Mouse (Mus musculus) hindbrain, embryonic 14.5 days (tissue): ENCODE data around the gene Ube2h. TPM values are rescaled to one million over a fixed set of nuclear protein-coding genes. Genes with fewer than 3 reads are reported as not detected.

Experiments
- ATAC-seq: fragments of 200-750 bp; cut with Nextera tagmentation; 2 replicates; pipeline ENCODE4 v1.8.0; 2017; ENCODE audit warnings: moderate number of reproducible peaks, mild to moderate bottlenecking, moderate TSS enrichment, moderate library complexity; ENCODE audit not compliant: low FRiP score
- DNase-seq: peaks from one replicate; pipeline ENCODE4 v3.0.0-alpha.2; 2015; ENCODE audit warnings: low spot score
- H3K27ac ChIP-seq: fragments of 300-500 bp; sonication (generic); 2 replicates; pipeline ENCODE4 v1.5.1; 2014; ENCODE audit warnings: mild to moderate bottlenecking, moderate library complexity
- H3K27me3 ChIP-seq: fragments of 300-500 bp; sonication (generic); 2 replicates; pipeline ENCODE4 v1.6.1; 2014; ENCODE audit warnings: mild to moderate bottlenecking, low read length, mixed read lengths; ENCODE audit not compliant: control insufficient read depth, insufficient read depth
- H3K36me3 ChIP-seq: fragments of 300-500 bp; sonication (generic); replicated peaks from 2 replicates; pipeline ENCODE4 v1.6.1; 2014; ENCODE audit not compliant: control insufficient read depth, insufficient read depth
- H3K4me1 ChIP-seq: fragments of 300-500 bp; sonication (generic); replicated peaks from 2 replicates; pipeline ENCODE4 v1.6.1; 2014; ENCODE audit warnings: antibody characterized with exemption, low read length, mixed read lengths; ENCODE audit not compliant: control insufficient read depth, insufficient read depth
- H3K4me2 ChIP-seq: fragments of 300-500 bp; sonication (generic); replicated peaks from 2 replicates; pipeline ENCODE4 v1.6.1; 2014; ENCODE audit warnings: mild to moderate bottlenecking, moderate library complexity
- H3K4me3 ChIP-seq: fragments of 300-500 bp; sonication (generic); replicated peaks from 2 replicates; pipeline ENCODE4 v1.5.1; 2014; ENCODE audit warnings: mild to moderate bottlenecking, low read length
- H3K9ac ChIP-seq: fragments of 300-500 bp; sonication (generic); 2 replicates; pipeline ENCODE4 v1.6.1; 2014
- H3K9me3 ChIP-seq: fragments of 300-500 bp; sonication (generic); 2 replicates; pipeline ENCODE4 v1.6.1; 2016; ENCODE audit warnings: low read length; ENCODE audit not compliant: control insufficient read depth
- WGBS: fragments of 180-500 bp; shearing (Covaris S2); extraction: QIAGEN DNeasy Blood & Tissue Kit; methylation state at CpG from one replicate; pipeline ENCODE4 v1.1.7; 2014; 5-methylcytosine and 5-hydroxymethylcytosine counted together
- polyA plus RNA-seq: library from polyadenylated mRNA; unstranded; fragments of >200 nt; fragmentation: Nextera tagmentation; extraction: Ambion mirVana; gene quantifications from 2 replicates; pipeline ENCODE4 v1.2.1, GENCODE M21; 2014

The Ube2h gene
- polyA plus RNA-seq, 1 experiment from 2014 or later: 69.4 TPM

DNA sequence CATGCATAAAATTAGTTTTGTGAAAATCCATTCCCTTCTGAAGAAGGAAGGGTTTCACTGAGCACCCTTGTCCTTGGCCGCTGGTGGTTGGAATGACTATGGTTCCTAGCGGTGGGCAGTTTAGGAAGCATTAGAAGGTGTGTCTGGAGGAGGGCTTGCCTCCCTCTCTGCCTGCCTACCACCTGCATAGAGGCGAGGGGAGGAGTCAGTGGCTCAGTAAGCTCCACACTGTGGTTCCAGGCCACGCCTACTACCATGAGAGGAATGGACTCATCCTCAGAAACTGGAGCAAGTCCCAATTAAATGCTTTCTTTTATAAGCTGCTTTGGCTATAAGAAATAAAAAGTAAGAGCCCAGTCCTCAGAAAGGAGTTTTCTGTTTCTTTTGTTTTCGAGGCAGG, 76.0 kb downstream of the Ube2h start:
- Histone ChIP-seq H3K4me1 (no peaks in the 10 kb centered on the region), H3K9me3 (no peaks in the 10 kb centered on the region), H3K27me3 (no peaks in the 10 kb centered on the region), H3K27ac (no peak overlapping the region), H3K4me2 (no peak overlapping the region), H3K9ac (no peak overlapping the region), H3K36me3 (peaks cover 21% of the 10 kb centered on the region), H3K4me3 (no peak overlapping the region)
- no peak for ATAC-seq
- no peak for DNase-seq
- WGBS: 66% methylated on average over 5 of the region's 5 CpGs

DNA sequence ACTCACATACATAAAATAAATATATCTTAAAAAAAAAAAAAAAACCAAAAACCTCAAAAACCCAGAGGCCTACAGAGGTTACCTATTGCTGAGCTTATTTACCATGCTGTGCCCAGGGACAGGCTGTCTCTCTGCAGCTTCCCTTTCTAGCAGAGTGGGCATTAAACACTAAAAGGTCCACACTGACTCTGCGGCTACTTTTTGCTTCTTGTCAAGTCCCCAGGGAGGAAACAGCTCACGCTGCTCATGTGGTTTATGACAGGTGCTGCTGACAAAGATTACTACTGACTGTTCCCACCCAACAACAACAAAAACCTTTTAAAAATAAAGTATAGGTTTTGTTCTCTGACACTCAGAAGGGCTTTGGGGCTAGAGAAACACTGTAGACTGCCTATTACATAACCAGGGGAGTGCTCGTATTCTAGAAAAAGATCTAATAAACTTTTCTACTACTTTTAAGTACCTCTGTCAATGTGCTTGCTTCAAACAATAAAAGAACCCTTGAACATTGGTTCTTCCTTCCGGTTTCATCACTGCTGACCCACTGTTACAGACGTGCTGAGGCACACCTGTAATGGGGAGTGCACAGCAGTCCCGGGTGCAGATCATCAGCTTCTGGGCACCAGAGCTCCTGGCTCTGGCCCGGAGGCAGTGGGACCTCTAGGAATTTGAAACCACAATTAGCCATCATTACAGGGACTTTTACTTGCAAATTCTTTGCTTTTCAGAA, 77.2 kb downstream of the Ube2h start:
- no peak overlapping the region for H3K27ac ChIP-seq
- H3K4me1 ChIP-seq: no peaks in the 10 kb centered on the region
- peaks cover 15% of the 10 kb centered on the region; the same call in 1 of the 2 replicates for H3K36me3 ChIP-seq
- H3K9me3 ChIP-seq: no peaks in the 10 kb centered on the region
- no peak for DNase-seq
- no peak overlapping the region for H3K4me2 ChIP-seq
- 90% methylated on average over 7 of the region's 7 CpGs for WGBS
- ATAC-seq: no peak
- no peaks in the 10 kb centered on the region for H3K27me3 ChIP-seq
- H3K4me3 ChIP-seq: no peak overlapping the region
- no peak overlapping the region for H3K9ac ChIP-seq

DNA sequence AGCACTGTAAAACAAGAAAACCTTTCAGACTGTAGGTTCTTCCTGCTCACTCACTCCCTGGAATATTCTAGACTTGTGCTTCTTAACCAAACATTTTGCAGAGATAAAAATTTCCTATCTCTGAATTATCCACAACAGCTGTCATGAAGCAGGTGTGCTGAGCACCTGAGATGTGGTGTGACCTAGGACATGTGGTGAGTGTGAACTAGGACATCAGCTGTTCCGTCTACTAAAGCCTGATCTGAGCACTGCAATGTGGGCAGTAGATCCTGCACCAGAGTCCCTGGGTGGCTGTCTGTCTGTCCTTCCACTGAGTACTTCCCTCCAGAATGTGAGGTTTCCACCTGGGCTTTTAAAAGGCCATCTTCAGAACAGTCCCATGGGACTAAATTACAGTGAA, 79.6 kb downstream of the Ube2h start:
- DNase-seq (no peak), ATAC-seq (no peak)
- Histone ChIP-seq H3K27ac (no peak overlapping the region), H3K27me3 (no peaks in the 10 kb centered on the region), H3K4me3 (no peak overlapping the region), H3K4me1 (no peaks in the 10 kb centered on the region), H3K9me3 (no peaks in the 10 kb centered on the region), H3K9ac (no peak overlapping the region), H3K4me2 (no peak overlapping the region), H3K36me3 (peaks cover 27% of the 10 kb centered on the region)
- 93% methylated on average over 1 of the region's 1 CpGs for WGBS

DNA sequence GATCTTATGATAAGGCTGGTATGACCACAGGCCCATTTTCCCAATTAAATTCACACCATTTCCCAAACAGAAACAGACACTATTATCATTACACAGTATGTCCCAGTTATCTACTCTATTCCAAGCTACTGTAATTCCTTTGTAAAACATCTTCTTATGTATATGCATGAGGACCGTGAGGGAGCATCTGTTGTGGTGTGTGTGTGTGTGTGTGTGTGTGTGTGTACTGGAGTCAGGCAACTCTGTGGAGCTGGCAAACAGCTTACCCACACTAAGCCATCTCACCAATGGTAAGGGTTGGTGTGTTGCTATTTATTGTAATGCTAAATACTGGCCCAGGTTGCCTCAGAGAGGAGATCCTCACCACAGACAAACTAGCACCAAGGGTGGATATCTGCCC, 82.0 kb downstream of the Ube2h start:
- no peak overlapping the region for H3K4me3 ChIP-seq
- no peak for DNase-seq
- no peak overlapping the region for H3K27ac ChIP-seq
- H3K4me1 ChIP-seq: no peaks in the 10 kb centered on the region
- peaks cover 44% of the 10 kb centered on the region for H3K36me3 ChIP-seq
- WGBS: 61% methylated on average over 1 of the region's 1 CpGs
- H3K4me2 ChIP-seq: no peak overlapping the region
- no peaks in the 10 kb centered on the region for H3K27me3 ChIP-seq
- no peak overlapping the region for H3K9ac ChIP-seq
- H3K9me3 ChIP-seq: no peaks in the 10 kb centered on the region
- no peak for ATAC-seq

DNA sequence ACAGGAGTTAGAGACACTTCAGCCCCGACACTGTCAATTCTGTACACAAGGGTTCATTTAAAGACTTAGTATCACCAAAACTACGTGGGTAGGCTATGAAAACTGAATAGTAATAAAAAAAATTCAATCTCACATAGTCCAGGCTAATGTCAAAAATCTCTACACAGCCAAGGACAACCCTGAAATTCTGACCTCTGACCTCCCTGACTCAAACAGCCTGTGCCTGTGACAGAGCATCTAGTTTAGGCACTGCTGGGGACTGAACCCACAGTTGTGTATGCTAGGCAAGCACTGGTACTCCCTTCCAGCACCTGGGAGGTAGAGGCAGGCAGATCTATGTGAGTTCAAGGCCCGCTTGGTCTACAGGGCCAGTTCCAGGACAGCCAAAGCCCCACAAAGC, 86.8 kb downstream of the Ube2h start:
- ATAC-seq: no peak
- Histone ChIP-seq H3K9me3 (no peaks in the 10 kb centered on the region), H3K4me2 (no peak overlapping the region), H3K4me3 (no peak overlapping the region), H3K9ac (no peak overlapping the region), H3K36me3 (peaks cover 37% of the 10 kb centered on the region), H3K27me3 (no peaks in the 10 kb centered on the region), H3K27ac (no peak overlapping the region), H3K4me1 (no peaks in the 10 kb centered on the region)
- DNase-seq: no peak
- WGBS: 92% methylated on average over 3 of the region's 3 CpGs

DNA sequence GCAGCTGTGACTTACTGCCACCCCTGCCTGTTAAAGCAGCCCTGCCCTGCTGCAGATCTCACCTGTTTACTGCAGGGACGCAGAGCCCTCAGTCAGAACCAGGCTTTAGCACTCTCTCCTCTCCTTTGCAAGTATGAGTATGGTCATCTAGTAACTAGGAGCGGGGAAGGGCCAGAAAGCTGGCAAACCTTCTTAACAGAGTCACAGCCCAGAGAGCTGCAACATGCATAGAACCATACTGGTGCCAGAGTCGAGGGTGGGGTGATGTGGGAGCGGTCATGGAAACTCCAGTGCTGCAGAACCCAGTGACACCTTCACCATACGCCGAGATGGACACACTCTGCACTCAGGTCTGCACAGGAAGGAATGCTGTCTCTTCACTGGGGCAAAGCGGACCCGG, 91.9 kb downstream of the Ube2h start:
- Histone ChIP-seq H3K4me3 (no peak overlapping the region), H3K4me1 (no peaks in the 10 kb centered on the region), H3K9me3 (no peaks in the 10 kb centered on the region), H3K27ac (no peak overlapping the region), H3K27me3 (no peaks in the 10 kb centered on the region), H3K4me2 (no peak overlapping the region), H3K9ac (no peak overlapping the region), H3K36me3 (peaks cover 9% of the 10 kb centered on the region)
- 96% methylated on average over 8 of the region's 8 CpGs for WGBS
- ATAC-seq: no peak
- DNase-seq: no peak

DNA sequence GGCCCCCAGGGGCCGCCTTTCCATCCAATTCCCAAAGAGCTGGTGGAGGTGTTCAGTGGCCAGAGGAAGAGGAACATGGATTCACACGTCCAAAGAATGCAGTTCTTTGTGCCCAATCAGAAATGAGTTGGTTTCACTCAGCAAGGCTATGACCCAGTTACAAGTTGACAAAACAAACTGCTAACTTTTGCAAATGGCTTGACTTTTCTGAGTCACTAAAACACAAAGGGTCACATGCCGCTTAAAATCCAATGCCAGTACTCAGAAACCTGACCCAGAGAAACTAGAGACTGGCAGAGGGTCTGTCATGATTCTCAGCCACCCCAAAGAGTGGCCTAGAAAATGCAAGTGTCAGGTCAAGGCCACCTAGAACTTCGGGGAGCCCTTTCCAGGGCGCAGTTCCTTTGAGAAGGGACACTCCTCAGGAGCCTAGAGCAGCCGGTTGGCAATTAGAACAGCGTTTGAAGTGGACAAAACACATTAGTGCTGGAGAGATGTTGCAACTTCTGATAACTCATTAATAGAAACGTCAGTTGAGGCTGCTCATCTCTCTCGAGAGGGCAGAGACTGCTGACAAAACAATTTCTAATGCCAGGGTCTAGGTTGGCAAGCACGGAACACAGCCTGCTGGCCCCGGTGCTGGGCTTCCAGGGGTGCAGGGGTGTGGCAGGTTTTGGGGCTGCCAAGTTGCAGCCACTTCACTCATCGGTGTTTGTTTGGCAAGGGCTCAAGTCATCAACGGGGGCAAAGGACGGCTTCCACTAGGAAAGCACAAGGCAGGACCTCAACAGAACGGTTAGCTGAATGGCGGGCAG, 92.5 kb downstream of the Ube2h start:
- H3K9ac ChIP-seq: no peak overlapping the region
- DNase-seq (no peak), ATAC-seq (no peak)
- H3K4me2 ChIP-seq: no peak overlapping the region
- H3K27me3 ChIP-seq: no peaks in the 10 kb centered on the region
- no peaks in the 10 kb centered on the region for H3K4me1 ChIP-seq
- H3K27ac ChIP-seq: no peak overlapping the region
- H3K4me3 ChIP-seq: no peak overlapping the region
- peaks cover 7% of the 10 kb centered on the region for H3K36me3 ChIP-seq
- WGBS: 74% methylated on average over 16 of the region's 16 CpGs
- no peaks in the 10 kb centered on the region for H3K9me3 ChIP-seq

DNA sequence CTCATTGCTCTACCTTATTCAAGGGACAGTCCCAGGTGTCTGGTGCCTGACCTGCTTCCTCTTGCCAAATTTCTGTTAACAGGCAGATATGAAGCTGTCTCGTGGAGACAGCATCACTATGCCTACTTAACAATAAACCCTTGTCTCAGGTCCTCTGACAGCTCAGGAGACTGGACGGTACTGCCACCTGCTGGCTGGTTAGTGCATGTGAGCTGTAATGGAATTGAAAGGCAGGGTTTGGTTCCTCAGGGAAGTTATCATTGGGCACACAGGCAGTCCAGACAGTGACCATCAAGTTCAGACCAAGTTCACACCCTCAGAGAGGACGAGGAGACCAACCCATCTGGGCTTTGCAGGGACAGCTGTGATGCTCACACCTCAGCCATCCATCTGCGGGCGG, 93.6 kb downstream of the Ube2h start:
- Histone ChIP-seq H3K36me3 (peaks cover 7% of the 10 kb centered on the region), H3K27me3 (no peaks in the 10 kb centered on the region), H3K4me2 (no peak overlapping the region), H3K9ac (no peak overlapping the region), H3K27ac (no peak overlapping the region), H3K9me3 (no peaks in the 10 kb centered on the region), H3K4me3 (no peak overlapping the region), H3K4me1 (0 out of 2 replicates have a peak, but pooled peaks cover 1% of the 10 kb centered on the region)
- ATAC-seq (peak; percentile 26; the same call in 1 of the 2 replicates), DNase-seq (peak; percentile 84)
- 33% methylated on average over 5 of the region's 5 CpGs for WGBS

DNA sequence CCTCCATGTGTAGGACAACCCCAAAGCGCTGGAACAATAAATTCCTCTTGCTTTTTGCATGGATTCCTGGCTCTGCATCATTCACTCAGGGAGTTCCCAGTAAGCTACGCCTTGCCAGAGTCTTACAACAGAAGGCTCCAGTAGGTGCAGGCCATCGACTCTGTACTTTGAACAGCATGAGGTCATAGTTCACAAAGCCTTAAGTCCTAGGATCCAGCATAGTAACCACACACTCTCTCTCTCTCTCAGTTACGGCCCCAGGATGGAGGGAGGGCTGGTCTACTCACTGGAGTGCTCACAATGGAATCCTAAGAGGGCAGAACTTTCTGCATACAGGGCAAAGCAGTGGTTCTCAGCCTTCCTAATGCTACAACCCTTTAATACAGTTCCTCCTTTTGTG, 95.5 kb downstream of the Ube2h start:
- Histone ChIP-seq H3K9ac (no peak overlapping the region), H3K27me3 (no peaks in the 10 kb centered on the region), H3K9me3 (no peaks in the 10 kb centered on the region), H3K4me1 (0 out of 2 replicates have a peak, but pooled peaks cover 4% of the 10 kb centered on the region), H3K36me3 (peaks cover 7% of the 10 kb centered on the region; the same call in 1 of the 2 replicates), H3K4me2 (no peak overlapping the region), H3K27ac (no peak overlapping the region), H3K4me3 (no peak overlapping the region)
- 47% methylated on average over 4 of the region's 4 CpGs for WGBS
- ATAC-seq (no peak), DNase-seq (no peak)
